Mouse (Mus musculus) retina, embryonic 14.5 days (tissue): ENCODE results near the gene Abcb11.
"Not testable (repeated sequence)": the region's sequence is repeated elsewhere in the genome, so short reads cannot be mapped to it uniquely, and the experiment has no call there.

Experiments used
- DNase-seq: peaks from one replicate; pipeline ENCODE4 v3.0.0-alpha.2; 2015; ENCODE audit warnings: low spot score

Gene Abcb11

GRCm38 (mm10) chr2:69342496-69343221 is at the start of gene Abcb11:
TSS of gene Abcb11 (minus strand) at chr2:69342616.
- no peak for DNase-seq

DNA sequence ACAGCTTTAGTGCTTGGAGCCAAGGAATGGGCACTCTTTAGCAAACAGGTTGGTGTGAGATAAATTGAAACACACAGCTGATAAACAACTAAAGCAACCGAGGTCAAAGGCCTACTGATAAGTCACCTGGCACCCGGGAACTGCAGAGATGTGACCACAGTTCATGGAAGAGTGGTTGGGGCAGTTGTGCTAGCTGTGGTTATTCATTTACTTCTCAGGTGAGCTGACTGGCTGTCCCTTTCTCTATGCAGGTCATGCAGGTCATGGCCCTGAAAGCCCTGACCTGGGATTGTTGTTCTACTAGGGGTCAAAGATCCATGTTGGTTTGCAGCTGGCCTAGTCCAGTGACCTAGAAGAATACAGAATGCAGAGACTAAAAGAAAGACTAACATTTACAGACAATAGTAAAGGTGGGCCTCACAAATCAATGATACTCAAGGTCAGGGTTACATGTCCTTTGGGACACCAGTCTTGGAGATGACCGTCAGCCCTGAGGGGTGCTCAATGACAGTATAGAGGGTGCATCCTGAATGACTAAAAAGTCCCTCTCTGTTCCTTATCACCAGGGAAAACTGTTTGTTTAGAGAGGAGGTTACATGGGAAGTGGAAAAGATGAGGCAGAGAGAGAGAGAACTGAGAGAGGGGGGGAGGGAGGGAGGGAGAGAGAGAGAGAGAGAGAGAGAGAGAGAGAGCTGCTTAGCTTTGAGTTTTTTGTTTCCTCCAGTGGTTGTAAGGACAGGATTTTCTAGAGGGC is 43.9 kb upstream of the Abcb11 start:
- DNase-seq = no peak

DNA sequence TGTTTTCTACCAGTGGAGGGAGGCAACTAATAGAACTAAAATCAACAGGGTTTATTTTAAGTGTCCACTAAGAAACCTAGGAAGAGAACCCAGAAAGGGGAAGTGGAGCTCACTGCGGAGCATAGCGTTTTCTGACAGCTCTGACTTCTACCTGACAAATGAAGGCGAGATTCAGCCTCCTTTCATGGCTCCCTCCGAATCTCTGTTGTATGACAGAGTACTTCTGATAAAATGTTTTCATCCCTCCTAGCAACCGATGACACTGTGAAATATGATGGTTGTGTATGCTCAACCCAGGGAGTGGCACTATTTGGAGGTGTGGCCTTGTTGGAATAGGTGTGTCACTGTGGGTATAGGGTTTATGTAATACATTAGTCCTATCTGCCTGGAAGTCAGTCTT is 40.4 kb upstream of the Abcb11 start:
- DNase-seq = no peak

DNA sequence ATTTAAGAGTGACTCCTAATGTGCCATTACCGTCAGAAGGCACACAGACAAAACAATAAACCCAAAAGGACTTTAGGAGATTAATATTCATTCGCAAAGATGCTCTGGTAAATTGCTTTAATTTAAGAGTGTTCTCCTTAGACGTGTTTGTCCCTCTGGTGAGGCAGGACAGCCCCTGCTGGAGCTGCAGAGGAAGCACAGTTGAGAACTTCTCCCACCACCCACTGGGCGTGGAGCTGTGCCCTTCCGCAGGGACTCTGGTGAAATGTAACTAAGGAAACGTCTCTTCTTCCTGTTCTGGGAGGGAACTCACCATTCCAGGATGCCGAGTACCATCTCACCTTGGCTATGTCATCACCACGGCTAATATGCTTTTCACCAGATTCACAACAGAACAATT is 39.3 kb upstream of the Abcb11 start:
- no peak for DNase-seq

DNA sequence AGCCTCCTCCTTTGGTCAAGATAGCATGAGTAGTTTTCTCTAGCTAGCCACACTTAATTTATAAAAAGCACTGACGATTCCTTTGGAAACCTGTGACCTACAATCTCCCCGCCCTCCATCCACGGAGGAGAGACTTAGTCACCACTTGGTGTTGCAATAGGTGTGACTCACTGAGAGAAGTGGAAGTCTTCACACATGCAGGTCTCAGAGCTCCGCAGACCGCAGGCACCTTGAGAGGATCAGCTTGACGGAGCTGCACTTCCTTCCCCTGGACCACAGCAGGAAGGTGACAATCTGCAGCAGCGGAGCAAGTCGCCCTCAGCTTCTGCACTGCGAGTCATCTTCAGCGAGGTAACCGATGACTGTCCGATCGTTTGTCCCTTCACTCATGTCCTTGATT is 37.9 kb upstream of the Abcb11 start, which contains the start of gene Dhrs9:
Gene Dhrs9, plus strand, starts transcription at position 165 of the 400 bp plus-strand sequence.
- no peak for DNase-seq

GRCm38 (mm10) chr2:69379801-69380200 is 37.4 kb upstream of the Abcb11 start:
- DNase-seq = no peak

- no peak for DNase-seq
Measured at GRCm38 (mm10) chr2:69376780-69377179, 34.4 kb upstream of the Abcb11 start.

GRCm38 (mm10) chr2:69365275-69365674 is 22.9 kb upstream of the Abcb11 start:
- DNase-seq = no peak

DNA sequence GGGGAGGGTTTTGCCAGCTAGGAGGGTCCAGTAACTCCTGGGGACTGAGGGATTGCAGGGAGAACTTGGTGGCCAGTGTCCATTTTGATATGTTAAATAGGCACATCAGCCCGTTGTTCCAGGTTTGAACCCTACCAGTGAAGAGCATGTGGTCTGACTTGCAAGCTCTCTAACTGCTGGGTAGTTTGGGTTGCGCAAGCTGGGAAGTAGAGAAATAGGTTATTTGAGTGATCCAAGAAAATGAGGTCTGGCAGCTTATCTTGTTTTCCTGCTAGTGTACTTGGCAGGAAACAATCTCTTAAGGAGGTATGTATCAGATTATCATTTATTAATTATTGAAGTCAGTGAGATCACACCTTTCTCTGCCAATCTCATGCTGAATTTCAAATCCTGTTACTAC is 22.4 kb upstream of the Abcb11 start:
- no peak for DNase-seq

DNA sequence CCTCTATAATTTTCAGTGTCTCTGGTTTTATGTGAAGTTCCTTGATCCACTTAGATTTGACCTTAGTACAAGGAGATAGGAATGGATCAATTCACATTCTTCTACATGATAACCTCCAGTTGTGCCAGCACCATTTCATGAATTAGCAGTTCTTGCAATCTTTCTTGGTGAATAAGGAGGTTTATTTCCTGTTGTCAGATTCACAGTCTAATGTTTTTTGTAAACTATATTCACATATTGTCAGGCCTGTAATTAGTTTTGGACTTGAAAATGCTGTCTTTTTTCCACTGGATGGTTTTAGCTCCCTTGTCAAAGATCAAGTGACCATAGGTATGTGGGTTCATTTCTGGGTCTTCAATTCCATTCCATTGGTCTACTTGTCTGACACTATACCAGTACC is 13.0 kb upstream of the Abcb11 start:
- DNase-seq = not testable (repeated sequence)

DNA sequence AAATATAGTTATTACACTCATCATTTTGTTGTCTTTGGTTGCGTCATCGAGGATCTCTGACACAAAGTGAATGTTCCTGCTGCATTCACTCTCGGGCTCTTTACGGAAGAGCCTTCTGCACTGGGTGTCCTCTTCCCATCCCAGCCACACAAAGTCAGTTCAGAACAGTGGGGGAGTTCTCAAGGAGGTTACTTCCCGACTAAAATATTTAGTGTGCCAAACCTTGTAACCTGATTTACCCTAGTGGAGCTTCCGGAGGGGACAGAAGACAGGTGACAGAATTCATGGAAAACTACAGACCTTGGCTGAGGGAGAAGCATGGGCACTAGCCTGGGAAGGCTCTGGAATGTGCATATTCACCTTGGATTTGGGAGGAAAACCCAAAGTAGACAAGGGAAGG is 910 bp downstream of the Abcb11 start:
- no peak for DNase-seq

DNA sequence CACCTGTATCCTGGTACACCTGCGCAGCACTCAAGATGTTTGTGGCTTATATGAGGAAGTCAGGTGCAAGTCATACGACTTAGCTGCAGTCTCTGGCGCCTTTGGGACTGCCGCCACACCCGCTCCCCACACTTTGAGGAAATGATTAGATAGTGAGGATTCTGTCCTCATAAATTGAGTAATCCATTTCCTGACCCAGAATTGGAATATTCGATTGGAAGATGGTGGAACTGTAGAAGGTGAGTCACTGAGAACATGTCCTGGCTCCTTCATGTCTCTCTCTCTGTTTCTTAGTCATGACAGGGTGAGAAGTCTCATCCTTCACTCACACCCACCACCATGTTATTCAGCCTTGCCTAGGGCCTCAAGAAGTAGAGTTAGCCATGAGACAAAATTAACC is 10.9 kb downstream of the Abcb11 start:
- DNase-seq = not testable (repeated sequence)

DNA sequence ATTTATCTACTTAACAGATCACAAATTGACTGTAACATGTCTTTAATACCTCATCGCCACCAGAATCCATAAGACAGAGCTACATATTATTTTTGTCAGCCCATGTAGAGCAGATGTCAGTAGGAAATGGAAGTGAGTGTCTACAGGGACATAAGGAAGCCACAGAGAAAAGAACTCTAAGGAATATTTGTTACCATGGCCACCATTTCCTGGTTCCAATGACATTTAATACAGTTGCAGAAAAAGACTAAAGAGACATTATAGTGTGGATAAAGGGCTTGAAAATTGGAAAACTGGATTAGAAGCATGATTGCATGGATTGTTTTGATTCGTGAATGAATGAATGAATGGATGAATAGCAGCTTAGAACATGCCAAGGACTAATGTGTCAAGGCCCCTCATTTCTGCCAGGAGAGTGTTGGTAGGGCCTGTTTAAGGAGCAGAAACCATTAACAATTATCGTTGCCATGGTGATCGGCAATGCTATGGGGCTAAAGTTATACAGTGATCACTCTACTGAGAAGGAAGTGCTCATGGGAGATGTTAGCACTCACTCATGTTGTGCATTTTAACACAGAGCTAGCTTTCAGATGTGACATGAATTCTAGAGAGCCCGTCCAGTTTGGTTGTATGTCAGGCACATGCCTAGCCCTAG is 13.8 kb downstream of the Abcb11 start:
- no peak for DNase-seq

GRCm38 (mm10) chr2:69324881-69325660 is 17.3 kb downstream of the Abcb11 start:
- DNase-seq = no peak

DNA sequence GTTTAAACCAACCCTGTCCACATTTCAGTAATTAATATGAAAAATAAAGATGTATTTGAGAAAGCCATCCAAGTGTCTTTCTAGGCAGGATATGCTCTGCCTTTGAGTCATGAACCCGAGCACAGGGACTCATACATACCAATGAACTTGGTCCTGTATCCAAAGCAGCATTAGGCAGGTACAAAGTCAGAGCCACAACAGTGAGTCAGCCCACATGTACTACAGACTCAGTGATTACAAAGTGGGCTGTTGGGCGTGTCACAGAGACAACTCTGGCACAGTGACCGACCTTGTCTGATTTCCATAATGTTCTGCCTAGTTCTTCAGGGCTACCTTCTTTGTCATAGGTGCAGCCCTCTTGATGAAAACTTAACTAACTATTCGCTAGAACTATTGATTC is 19.4 kb downstream of the Abcb11 start:
- no peak for DNase-seq

DNA sequence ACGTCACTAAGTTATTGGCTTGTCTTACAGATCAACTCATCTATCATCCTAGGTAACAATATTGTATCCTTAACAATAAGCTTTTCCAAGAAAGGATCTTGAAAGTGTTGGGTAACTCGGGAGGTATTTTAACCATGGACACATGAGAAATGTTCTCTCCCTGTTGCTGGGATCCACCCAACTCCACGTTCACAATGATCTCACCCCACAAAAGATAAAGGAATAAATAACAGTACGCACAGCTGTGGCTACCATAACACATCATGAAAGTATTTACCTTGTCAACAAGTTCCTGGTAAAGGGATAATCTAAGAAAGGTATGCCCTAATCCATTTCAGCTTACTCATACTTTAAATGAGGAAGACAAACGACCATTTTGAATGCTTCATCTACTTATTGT is 21.0 kb downstream of the Abcb11 start:
- DNase-seq = no peak

DNA sequence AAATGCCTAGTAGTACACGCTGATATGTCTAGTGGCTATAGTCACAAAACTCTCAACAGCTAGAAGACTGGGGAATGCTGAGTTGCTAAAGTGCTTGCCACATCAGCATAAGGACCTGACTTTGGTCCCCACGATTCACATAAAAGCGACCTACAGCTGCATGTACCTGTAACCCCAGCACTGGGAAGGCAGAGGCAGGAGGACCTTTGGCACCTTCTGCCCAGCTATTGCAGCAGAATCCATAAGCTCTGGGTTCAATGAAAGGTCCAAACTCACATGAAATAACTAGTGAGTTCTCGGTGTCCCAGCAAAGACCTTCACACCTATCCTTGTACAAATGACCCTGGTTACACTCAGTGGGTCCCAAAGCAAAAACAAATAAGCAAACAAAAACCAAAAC is 31.1 kb downstream of the Abcb11 start:
- DNase-seq = no peak

GRCm38 (mm10) chr2:69308136-69308535 is 34.3 kb downstream of the Abcb11 start:
- no peak for DNase-seq

DNA sequence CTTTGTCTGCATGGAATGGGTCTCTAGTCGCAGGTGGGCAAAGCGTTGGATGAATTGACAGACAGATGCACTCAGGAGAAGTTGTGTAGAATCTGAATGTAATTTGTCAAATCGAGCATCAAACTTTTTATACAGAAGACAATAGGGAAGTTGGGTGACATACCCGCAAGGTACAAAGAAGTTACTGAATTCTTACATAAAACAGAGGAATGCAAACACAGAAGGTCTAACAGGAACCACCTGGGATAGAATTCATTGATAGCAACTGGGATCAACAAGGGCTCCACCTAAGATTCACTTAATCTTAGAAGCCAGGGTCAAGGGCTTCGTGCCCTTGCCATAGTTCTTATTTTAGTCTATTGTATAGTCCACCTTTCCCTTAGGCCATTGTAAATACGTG is 41.8 kb downstream of the Abcb11 start:
- DNase-seq = not testable (repeated sequence)

- DNase-seq = no peak
Measured at GRCm38 (mm10) chr2:69294508-69294907, 47.9 kb downstream of the Abcb11 start.

- no peak for DNase-seq
Measured at GRCm38 (mm10) chr2:69288989-69289388, 53.4 kb downstream of the Abcb11 start.

GRCm38 (mm10) chr2:69275875-69276274 is 66.5 kb downstream of the Abcb11 start:
- DNase-seq = peak; percentile 74
